Comparison of ENCODE assay signal across 24 mouse cellular contexts in the genomic region with DNA sequence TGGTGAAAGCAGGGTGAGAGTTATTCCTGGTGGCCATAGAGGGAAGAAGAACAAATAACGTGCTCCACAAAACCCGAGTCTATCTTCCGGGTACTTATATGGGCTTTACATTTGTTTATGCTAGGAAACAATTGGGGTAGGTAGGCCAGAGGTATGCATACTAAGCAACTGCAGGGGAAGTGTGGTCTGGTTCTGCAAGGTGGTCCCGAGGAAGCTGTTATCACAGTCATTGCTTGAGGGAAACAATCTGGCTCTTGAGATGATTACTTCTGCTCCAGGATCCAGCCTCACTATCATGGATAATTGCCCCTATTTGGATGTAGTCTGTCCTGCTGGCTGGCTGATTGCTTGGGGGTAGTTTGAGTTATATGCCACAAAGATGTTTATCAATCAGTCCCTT. TPM values are rescaled to one million over a fixed set of nuclear protein-coding genes. Genes with fewer than 3 reads are reported as not detected.
DNase-seq lines count a peak whose midpoint lies in the region; ATAC-seq and TF ChIP-seq lines count a peak whose summit lies in the region.
"Had no signal": no experiment of that assay in that cellular context is flagged by ENCODE, and none has a peak within 500 bp of the region (broad histone marks: within the 10 kb centered on the region; RNA-seq: fewer than 3 reads in every experiment).

No protein-coding gene starts in this region.

- no peak overlapping the region for H3K4me3 ChIP-seq in ES-Bruce4 (ENCODE audit: low read depth, low read length)
- no peak overlapping the region for H3K4me3 ChIP-seq in ES-E14 (ENCODE audit: insufficient read depth in 1 of 2, low read depth in 1 of 2, low read length in 2 of 2, poor library complexity in 1 of 2, severe bottlenecking in 1 of 2)
- H3K4me3 ChIP-seq in liver, postnatal 0 days (ENCODE audit: low read depth, low read length), result no peak overlapping the region
- H3K4me3 ChIP-seq: embryonic facial prominence, embryonic 10.5 days; embryonic facial prominence, embryonic 12.5 days; forebrain, embryonic 13.5 days; forebrain, embryonic 15.5 days had no signal

- in situ Hi-C loops in ES-E14 (cut with MboI; ENCODE audit: low sequenced_read_pairs in 2 of 2, unreplicated experiment in 2 of 2), result no loop called here

- WGBS in liver, postnatal 0 days (ENCODE audit: insufficient replicate concordance), result 44% methylated on average over 4 of the region's 4 CpGs

- no peaks in the 10 kb centered on the region for H3K27me3 ChIP-seq in ES-Bruce4 (ENCODE audit: control insufficient read depth, insufficient read depth, low read length, poor library complexity, severe bottlenecking)
- no peaks in the 10 kb centered on the region for H3K27me3 ChIP-seq in liver, postnatal 0 days (ENCODE audit: insufficient read depth, low read length)
- H3K27me3 ChIP-seq: CH12.LX; embryonic facial prominence, embryonic 12.5 days; forebrain, embryonic 13.5 days; forebrain, embryonic 15.5 days had no signal

- TF ChIP-seq POLR2A in ES-Bruce4 (IDR thresholded peaks at IDR 0.05; ENCODE audit: insufficient read depth, low read length), result no peak

- H3K9me3 ChIP-seq in ES-Bruce4 (replicated peaks; ENCODE audit: control insufficient read depth, insufficient read depth, low read length, poor library complexity, severe bottlenecking), result no peaks in the 10 kb centered on the region
- no peaks in the 10 kb centered on the region for H3K9me3 ChIP-seq in ES-E14 (ENCODE audit: control insufficient read depth, insufficient read depth, low read depth, low read length)
- no peaks in the 10 kb centered on the region for H3K9me3 ChIP-seq in liver, postnatal 0 days (ENCODE audit: low read length)
- H3K9me3 ChIP-seq: embryonic facial prominence, embryonic 10.5 days; embryonic facial prominence, embryonic 12.5 days; forebrain, embryonic 13.5 days; forebrain, embryonic 15.5 days had no signal

- ATAC-seq in liver, postnatal 0 days, result no peak
- ATAC-seq: activated CD4-positive, CD25-positive, alpha-beta regulatory T cell, adult 4 months; CD4-positive, CD25-positive, alpha-beta regulatory T cell, adult 4 months; forebrain, embryonic 13.5 days; forebrain, embryonic 15.5 days; forebrain, postnatal 0 days had no signal

- H3K4me2 ChIP-seq in liver, postnatal 0 days (ENCODE audit: low read depth, low read length), result no peak overlapping the region
- H3K4me2 ChIP-seq: embryonic facial prominence, embryonic 12.5 days; forebrain, embryonic 13.5 days; forebrain, embryonic 15.5 days had no signal

- H3K27ac ChIP-seq in ES-Bruce4 (ENCODE audit: insufficient read depth, low read length) (peak overlapping the region; percentile 97), ES-E14 (ENCODE audit: insufficient read depth, low read depth, low read length, poor library complexity, severe bottlenecking) (peak overlapping the region; percentile 82; the same call in 1 of the 2 replicates)
- H3K27ac ChIP-seq in liver, postnatal 0 days (ENCODE audit: low read depth), result no peak overlapping the region
- H3K27ac ChIP-seq: embryonic facial prominence, embryonic 10.5 days; embryonic facial prominence, embryonic 12.5 days; forebrain, embryonic 13.5 days; forebrain, embryonic 15.5 days had no signal

- no peaks in the 10 kb centered on the region for H3K36me3 ChIP-seq in ES-Bruce4 (ENCODE audit: control insufficient read depth, insufficient read depth, low read length, poor library complexity, severe bottlenecking)
- H3K36me3 ChIP-seq in ES-E14 (ENCODE audit: control insufficient read depth, insufficient read depth, low read length, poor library complexity, severe bottlenecking), result no peaks in the 10 kb centered on the region
- no peaks in the 10 kb centered on the region for H3K36me3 ChIP-seq in liver, postnatal 0 days (replicated peaks; ENCODE audit: insufficient read depth, low read length)
- H3K36me3 ChIP-seq: embryonic facial prominence, embryonic 10.5 days; embryonic facial prominence, embryonic 12.5 days; forebrain, embryonic 15.5 days had no signal

- peak; percentile 91 for TF ChIP-seq EP300 in ES-Bruce4 (IDR thresholded peaks at IDR 0.05; ENCODE audit: insufficient read depth, low read depth, low read length)
- TF ChIP-seq EP300 in liver, postnatal 0 days (IDR thresholded peaks at IDR 0.05; ENCODE audit: low read depth), result no peak

- no peak for TF ChIP-seq CTCF in ES-Bruce4 (IDR thresholded peaks at IDR 0.05; ENCODE audit: low read depth, low read length)
- no peak for TF ChIP-seq CTCF in liver, postnatal 0 days (IDR thresholded peaks at IDR 0.05; ENCODE audit: low read depth)

- no peak overlapping the region for H3K9ac ChIP-seq in ES-Bruce4 (ENCODE audit: low read depth, poor library complexity, severe bottlenecking)
- no peak overlapping the region for H3K9ac ChIP-seq in ES-E14 (ENCODE audit: insufficient read depth, low read depth, low read length, poor library complexity, severe bottlenecking)
- no peak overlapping the region for H3K9ac ChIP-seq in liver, postnatal 0 days (replicated peaks)
- H3K9ac ChIP-seq: embryonic facial prominence, embryonic 12.5 days; forebrain, embryonic 13.5 days; forebrain, embryonic 15.5 days; forebrain, postnatal 0 days had no signal

- H3K4me1 ChIP-seq in ES-Bruce4 (ENCODE audit: control insufficient read depth, insufficient read depth, low read length), result peaks cover 7% of the 10 kb centered on the region
- H3K4me1 ChIP-seq in ES-E14 (ENCODE audit: control insufficient read depth in 2 of 2, insufficient read depth in 2 of 2, low read length in 2 of 2, poor library complexity in 1 of 2), result peaks cover 10% of the 10 kb centered on the region in 2 experiments
- no peaks in the 10 kb centered on the region for H3K4me1 ChIP-seq in liver, postnatal 0 days (ENCODE audit: insufficient read depth)

- no peak for DNase-seq in ES-E14 (ENCODE audit: low read depth, low spot score)
- peak; percentile 6 for DNase-seq in retina, embryonic 14.5 days (ENCODE audit: low spot score)
- no peak for DNase-seq in liver, postnatal 0 days
- DNase-seq in lung, postnatal 25 days (ENCODE audit: low spot score), result no peak
- no peak for DNase-seq in heart, adult 9 months (ENCODE audit: low spot score in 2 of 2)
- DNase-seq: adrenal gland, adult 8-10 months; adrenal gland, postnatal 14 days; adrenal gland, postnatal 36 days; B cell, adult 2 months; cerebellum, adult 11-12 months; cerebellum, adult 2 months; cerebellum, adult 9-10 months; cerebellum, postnatal 10 days; cerebellum, postnatal 25 days; forebrain, postnatal 0 days had no signal

TF ChIP-seq in ES-E14, 5 proteins besides CTCF, POLR2A, EP300 and RAD21:
- TF ChIP-seq ZC3H11A (IDR thresholded peaks at IDR 0.05; ENCODE audit: borderline replicate concordance, low read depth, low read length), result no peak
- no peak for TF ChIP-seq CHD2 (IDR thresholded peaks at IDR 0.05; ENCODE audit: low read depth, low read length)
- TF ChIP-seq HCFC1 (IDR thresholded peaks at IDR 0.05; ENCODE audit: borderline replicate concordance, insufficient read depth, low read length), result no peak
- no peak for TF ChIP-seq MAFK (IDR thresholded peaks at IDR 0.05; ENCODE audit: insufficient read depth, low read depth, low read length)
- TF ChIP-seq ZNF384 (IDR thresholded peaks at IDR 0.05; ENCODE audit: low read depth, low read length), result no peak

RNA-seq across cellular contexts. Expression of gene Sema3e, which starts 41.5 kb away (rescaled TPM):
- polyA plus RNA-seq in ES-Bruce4 (2011; ENCODE audit: insufficient read depth, insufficient read length, low read depth, missing spikeins), result 62.6 and 62.9 TPM in 2 replicates
- total RNA-seq in ES-E14 (2012; rRNA removed), result 24.6 and 25.9 TPM in 2 replicates
- 0.02 and 0.04 TPM in 2 replicates for polyA plus RNA-seq in liver, postnatal 0 days (2015; fragmentation: Nextera tagmentation; extraction: Ambion mirVana)
- total RNA-seq: CH12.LX, MEL had no signal

Comparison
In these comparisons a context has a peak if more than half of its experiments do, and no peak if none do; other contexts are left out.
1. RNA of gene Sema3e, which starts 41.5 kb away (polyA plus RNA-seq): 62.6 to 62.9 TPM in ES-Bruce4; 0.02 to 0.04 TPM in liver, postnatal 0 days; every median in the first group is over 10 times any median in the second.